Mouse (Mus musculus): Measurements from ENCODE around the gene Clec2g. TPM values are rescaled to one million over a fixed set of nuclear protein-coding genes. Genes with fewer than 3 reads are reported as not detected.
"Not testable (repeated sequence)": the region's sequence is repeated elsewhere in the genome, so short reads cannot be mapped to it uniquely, and the experiment has no call there.

Gene Clec2g
- polyA plus RNA-seq, 1 experiment, result not detected

DNA sequence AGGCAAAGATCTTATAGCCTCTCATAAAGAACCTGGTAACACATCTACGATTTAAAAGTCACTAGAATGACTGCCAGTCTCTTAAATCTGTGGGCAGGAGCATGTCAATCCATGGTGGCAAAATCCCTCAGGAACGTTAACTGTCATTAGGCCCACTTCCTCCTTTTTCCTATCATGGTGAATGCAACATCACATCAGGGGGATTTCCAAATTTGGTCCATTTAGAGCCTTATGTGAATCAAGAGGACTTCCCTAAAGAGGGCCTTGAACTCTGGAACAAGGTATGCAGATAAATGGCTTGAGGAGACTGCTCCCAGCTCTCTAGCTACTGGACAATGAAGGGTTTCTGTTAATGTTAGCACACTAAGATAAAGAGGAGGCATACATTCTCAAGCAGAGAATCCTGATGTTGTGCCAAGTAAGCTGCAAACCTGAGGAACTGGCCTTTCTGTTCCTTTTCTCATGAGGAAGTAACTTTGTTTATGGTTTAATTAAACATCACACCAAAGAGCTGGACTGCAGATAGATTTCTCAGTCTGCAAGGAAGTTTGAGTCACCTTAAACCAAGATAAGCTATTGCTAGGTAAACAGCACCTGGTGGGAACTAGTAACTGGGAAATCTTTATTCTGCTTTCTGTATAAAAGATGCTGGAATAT is 20.5 kb upstream of the Clec2g start:
- no peak for TF ChIP-seq POLR2A (IDR thresholded peaks at IDR 0.05; ENCODE audit: low read depth, low read length)
- WGBS, result 76% methylated on average over 2 of the region's 2 CpGs
- Histone ChIP-seq H3K36me3 (ENCODE audit: control insufficient read depth, insufficient read depth, low read length) (no peaks in the 10 kb centered on the region), H3K4me3 (ENCODE audit: insufficient read depth, low read depth, low read length) (no peak overlapping the region), H3K27me3 (replicated peaks; ENCODE audit: control insufficient read depth, insufficient read depth, low read length) (no peaks in the 10 kb centered on the region), H3K27ac (ENCODE audit: insufficient read depth, low read depth, low read length) (no peak overlapping the region), H3K4me1 (ENCODE audit: control insufficient read depth, insufficient read depth, low read length) (no peaks in the 10 kb centered on the region)
- DNase-seq, result no peak

DNA sequence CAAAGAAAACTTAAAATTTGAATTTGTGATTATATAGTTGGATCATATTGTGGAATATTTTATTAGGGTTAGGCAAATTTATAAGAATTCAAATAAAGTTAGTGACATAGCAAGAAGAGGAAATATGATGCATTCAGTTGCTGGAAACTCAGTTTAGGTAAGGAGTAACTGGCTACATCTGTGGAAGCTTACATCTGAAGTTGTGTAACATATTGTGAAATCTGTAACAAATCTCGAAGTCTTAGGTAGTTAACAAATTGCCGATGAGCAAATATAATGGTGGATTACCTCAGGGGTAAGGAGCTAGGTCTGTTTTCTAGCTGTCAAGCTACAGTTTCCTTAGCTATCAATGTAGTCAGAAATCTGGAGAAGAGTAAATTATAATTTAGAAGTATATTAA is 16.9 kb upstream of the Clec2g start:
- Histone ChIP-seq H3K4me1 (ENCODE audit: control insufficient read depth, insufficient read depth, low read length) (no peaks in the 10 kb centered on the region), H3K36me3 (ENCODE audit: control insufficient read depth, insufficient read depth, low read length) (no peaks in the 10 kb centered on the region), H3K27ac (ENCODE audit: insufficient read depth, low read depth, low read length) (no peak overlapping the region), H3K4me3 (ENCODE audit: insufficient read depth, low read depth, low read length) (no peak overlapping the region), H3K27me3 (replicated peaks; ENCODE audit: control insufficient read depth, insufficient read depth, low read length) (no peaks in the 10 kb centered on the region)
- DNase-seq, result no peak
- 83% methylated on average over 2 of the region's 2 CpGs for WGBS
- TF ChIP-seq POLR2A (IDR thresholded peaks at IDR 0.05; ENCODE audit: low read depth, low read length) (no peak), CTCF (conservative IDR thresholded peaks at IDR 0.05; ENCODE audit: insufficient read depth, insufficient read length, low read depth, low read length) (no peak)

DNA sequence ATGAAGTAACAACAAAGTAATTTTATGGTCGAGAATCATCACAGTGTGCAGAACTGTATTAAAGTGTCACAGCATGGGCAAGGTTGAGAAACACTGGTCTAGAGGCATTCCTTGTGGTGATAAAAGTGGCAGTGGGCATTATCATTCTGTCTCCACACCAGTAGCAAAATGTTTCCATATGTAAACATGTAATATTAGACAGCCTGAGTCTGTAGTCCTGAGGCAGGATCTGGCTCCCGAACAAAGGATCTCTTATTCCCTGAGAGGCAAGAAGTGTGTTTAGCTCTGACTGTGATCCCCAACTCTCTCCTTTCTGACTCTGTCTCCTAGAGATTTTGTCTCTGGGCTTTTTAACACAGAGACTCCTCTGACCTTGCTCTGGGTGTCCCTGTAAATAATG is 1.1 kb upstream of the Clec2g start:
- Histone ChIP-seq H3K4me1 (ENCODE audit: control insufficient read depth, insufficient read depth, low read length) (no peaks in the 10 kb centered on the region), H3K4me3 (ENCODE audit: insufficient read depth, low read depth, low read length) (no peak overlapping the region), H3K27ac (ENCODE audit: insufficient read depth, low read depth, low read length) (no peak overlapping the region), H3K36me3 (ENCODE audit: control insufficient read depth, insufficient read depth, low read length) (no peaks in the 10 kb centered on the region), H3K27me3 (replicated peaks; ENCODE audit: control insufficient read depth, insufficient read depth, low read length) (no peaks in the 10 kb centered on the region; the same call in 1 of the 2 replicates)
- no peak for DNase-seq
- TF ChIP-seq CTCF (conservative IDR thresholded peaks at IDR 0.05; ENCODE audit: insufficient read depth, insufficient read length, low read depth, low read length) (no peak), POLR2A (IDR thresholded peaks at IDR 0.05; ENCODE audit: low read depth, low read length) (no peak)
- 76% methylated on average over 2 of the region's 2 CpGs for WGBS

DNA sequence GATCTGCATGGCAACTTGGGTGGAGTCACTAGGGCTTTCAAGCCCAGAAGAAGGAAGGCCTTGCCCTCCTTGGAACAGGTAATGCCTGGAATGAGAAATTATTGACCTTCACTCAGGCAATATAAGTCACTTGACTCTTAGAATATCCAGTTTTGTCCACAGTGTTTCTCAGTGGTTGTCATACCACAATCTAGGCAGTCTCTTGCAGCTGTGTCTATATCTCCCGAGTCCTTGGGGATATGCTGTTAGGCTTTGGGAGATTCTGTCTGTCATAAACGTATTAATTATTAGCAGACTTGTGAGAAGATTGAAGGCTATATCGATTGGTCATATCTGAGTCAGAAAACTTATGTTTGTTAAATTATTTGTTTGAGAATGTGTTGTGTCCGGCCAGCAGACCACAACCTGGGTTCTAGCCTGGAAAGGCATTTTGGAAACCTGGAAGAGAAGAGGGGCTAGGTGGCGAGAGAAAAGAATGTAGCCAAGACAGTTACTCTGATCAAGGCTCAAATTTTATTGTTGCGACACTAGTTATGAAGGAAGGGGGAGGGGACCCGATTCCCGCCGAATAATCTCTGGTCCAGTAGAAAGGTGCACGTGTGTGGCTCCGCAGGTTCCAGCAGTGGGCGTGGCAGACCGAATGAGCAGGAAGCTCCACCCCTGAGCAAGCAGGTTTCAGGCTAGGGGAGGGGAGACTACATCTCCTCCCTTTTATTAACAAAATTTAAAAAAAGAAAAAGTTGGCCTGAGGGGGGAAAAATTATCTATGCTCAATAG is 1.9 kb downstream of the Clec2g start:
- not testable (repeated sequence) for DNase-seq; H3K27me3 ChIP-seq (replicated peaks; ENCODE audit: control insufficient read depth, insufficient read depth, low read length); H3K4me1 ChIP-seq (ENCODE audit: control insufficient read depth, insufficient read depth, low read length); H3K36me3 ChIP-seq (ENCODE audit: control insufficient read depth, insufficient read depth, low read length); H3K4me3 ChIP-seq (ENCODE audit: insufficient read depth, low read depth, low read length); H3K27ac ChIP-seq (ENCODE audit: insufficient read depth, low read depth, low read length)
- WGBS, result 92% methylated on average over 5 of the region's 13 CpGs

DNA sequence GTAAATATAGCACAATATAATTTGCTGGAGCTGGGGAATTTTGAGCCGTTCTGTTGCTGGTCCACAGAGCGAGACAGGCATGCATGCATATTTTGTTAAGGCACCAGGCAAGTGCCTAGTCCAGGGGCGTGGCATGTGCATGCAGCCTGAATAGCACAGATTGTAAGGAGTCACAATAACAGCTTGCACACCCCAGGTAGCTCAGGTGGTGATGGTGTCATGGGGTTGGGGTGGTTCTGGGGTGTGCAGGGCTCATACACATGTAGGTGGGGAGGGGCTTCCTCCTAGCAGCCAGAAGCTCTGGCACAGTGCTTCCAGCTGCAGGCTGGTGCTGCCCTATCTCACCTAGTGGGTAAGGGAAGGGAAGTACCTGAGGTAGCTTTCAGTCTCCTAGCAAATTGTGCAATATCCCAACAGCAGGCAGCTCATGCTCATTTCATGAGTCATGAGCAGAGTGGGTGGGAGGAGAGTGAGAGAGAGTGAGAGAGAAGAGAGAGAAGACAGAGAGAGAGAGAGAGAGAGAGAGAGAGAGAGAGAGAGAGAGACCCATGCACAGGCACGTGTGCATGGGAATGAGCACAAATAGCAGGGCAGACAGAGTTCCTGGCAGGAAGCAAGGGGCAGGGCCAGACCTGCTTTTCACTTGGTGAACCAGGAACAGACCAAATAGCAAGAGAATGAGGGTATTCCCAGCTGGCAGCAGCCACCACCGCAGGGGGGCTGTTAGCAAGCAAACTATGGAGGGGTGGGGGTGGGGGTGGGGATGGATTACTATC is 7.7 kb downstream of the Clec2g start:
- no peaks in the 10 kb centered on the region for H3K27me3 ChIP-seq (replicated peaks; ENCODE audit: control insufficient read depth, insufficient read depth, low read length)
- H3K36me3 ChIP-seq (ENCODE audit: control insufficient read depth, insufficient read depth, low read length), result no peaks in the 10 kb centered on the region
- H3K4me1 ChIP-seq (ENCODE audit: control insufficient read depth, insufficient read depth, low read length), result no peaks in the 10 kb centered on the region
- TF ChIP-seq CTCF (conservative IDR thresholded peaks at IDR 0.05; ENCODE audit: insufficient read depth, insufficient read length, low read depth, low read length) (no peak), POLR2A (IDR thresholded peaks at IDR 0.05; ENCODE audit: low read depth, low read length) (no peak)
- no peak overlapping the region for H3K27ac ChIP-seq (ENCODE audit: insufficient read depth, low read depth, low read length)
- H3K4me3 ChIP-seq (ENCODE audit: insufficient read depth, low read depth, low read length), result no peak overlapping the region
- WGBS, result 81% methylated on average over 5 of the region's 5 CpGs
- no peak for DNase-seq

DNA sequence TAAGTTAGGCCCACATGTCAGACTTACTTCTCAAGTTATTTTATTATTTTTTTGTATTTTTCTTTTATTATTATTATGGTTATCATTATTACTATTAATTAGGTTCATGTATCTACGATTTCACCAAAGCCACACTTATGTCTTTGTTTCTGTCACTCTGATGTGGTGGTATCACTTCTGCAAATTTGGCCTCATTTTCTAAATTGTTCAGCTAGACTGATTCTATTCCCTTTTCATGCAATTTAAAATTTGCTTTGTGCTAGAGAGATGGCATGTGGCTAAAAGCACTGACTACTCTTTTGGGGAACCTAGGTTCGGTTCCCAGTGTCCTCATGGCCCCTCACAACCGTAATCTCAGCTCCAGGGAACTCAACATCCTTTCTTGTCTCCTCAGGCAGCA is 11.4 kb downstream of the Clec2g start:
- H3K36me3 ChIP-seq (ENCODE audit: control insufficient read depth, insufficient read depth, low read length), result no peaks in the 10 kb centered on the region
- no peak overlapping the region for H3K4me3 ChIP-seq (ENCODE audit: insufficient read depth, low read depth, low read length)
- no peak for DNase-seq
- WGBS, result 90% methylated on average over 3 of the region's 3 CpGs
- no peak for TF ChIP-seq CTCF (conservative IDR thresholded peaks at IDR 0.05; ENCODE audit: insufficient read depth, insufficient read length, low read depth, low read length)
- TF ChIP-seq POLR2A (IDR thresholded peaks at IDR 0.05; ENCODE audit: low read depth, low read length), result no peak
- no peak overlapping the region for H3K27ac ChIP-seq (ENCODE audit: insufficient read depth, low read depth, low read length)
- no peaks in the 10 kb centered on the region for H3K27me3 ChIP-seq (replicated peaks; ENCODE audit: control insufficient read depth, insufficient read depth, low read length)
- no peaks in the 10 kb centered on the region for H3K4me1 ChIP-seq (ENCODE audit: control insufficient read depth, insufficient read depth, low read length)

DNA sequence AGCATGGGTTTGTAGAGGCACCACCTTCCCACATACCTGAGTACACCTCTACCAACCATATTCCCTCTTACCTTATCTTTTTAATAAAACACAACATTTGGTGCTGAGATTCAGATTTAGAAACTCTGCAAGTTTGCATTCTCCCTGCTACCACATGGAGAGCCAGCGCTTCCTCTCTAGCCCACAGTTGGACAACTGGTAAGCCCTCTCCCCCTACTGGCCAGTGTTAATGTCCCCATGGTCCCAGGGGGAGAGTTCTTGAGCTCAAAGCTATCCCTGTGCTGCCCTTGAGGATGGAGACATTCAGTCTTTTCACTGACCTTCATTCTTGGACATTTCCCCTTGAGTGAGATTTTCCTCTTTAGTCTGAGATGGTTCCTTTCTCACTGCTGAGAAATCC is 26.9 kb downstream of the Clec2g start:
- H3K36me3 ChIP-seq (ENCODE audit: control insufficient read depth, insufficient read depth, low read length), result no peaks in the 10 kb centered on the region
- H3K4me3 ChIP-seq (ENCODE audit: insufficient read depth, low read depth, low read length), result no peak overlapping the region
- TF ChIP-seq POLR2A (IDR thresholded peaks at IDR 0.05; ENCODE audit: low read depth, low read length) (no peak), CTCF (conservative IDR thresholded peaks at IDR 0.05; ENCODE audit: insufficient read depth, insufficient read length, low read depth, low read length) (no peak)
- no peaks in the 10 kb centered on the region for H3K4me1 ChIP-seq (ENCODE audit: control insufficient read depth, insufficient read depth, low read length)
- 97% methylated on average over 1 of the region's 1 CpGs for WGBS
- DNase-seq, result no peak
- H3K27ac ChIP-seq (ENCODE audit: insufficient read depth, low read depth, low read length), result no peak overlapping the region
- no peaks in the 10 kb centered on the region for H3K27me3 ChIP-seq (replicated peaks; ENCODE audit: control insufficient read depth, insufficient read depth, low read length)

DNA sequence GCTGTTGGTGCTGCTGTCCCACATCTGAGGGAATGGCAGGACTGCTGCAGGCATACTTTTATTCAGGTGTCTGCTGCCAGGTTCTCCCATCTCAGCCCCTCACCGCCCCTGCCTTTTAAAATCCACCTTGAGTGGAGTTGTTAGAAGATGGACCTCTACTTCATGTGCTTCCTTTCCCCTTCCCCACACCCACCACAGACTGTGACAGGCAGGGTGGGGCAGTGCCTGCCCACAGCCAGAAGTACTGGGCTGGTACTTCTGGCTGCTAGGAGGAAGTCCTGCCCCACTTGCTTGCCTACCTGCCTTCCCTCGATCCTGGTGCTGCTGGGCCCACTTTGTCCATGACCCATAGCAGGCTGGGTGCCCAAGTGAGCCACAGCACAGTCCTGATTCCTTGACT is 27.9 kb downstream of the Clec2g start:
- DNase-seq; H3K27me3 ChIP-seq (replicated peaks; ENCODE audit: control insufficient read depth, insufficient read depth, low read length); H3K27ac ChIP-seq (ENCODE audit: insufficient read depth, low read depth, low read length); H3K4me1 ChIP-seq (ENCODE audit: control insufficient read depth, insufficient read depth, low read length); H3K36me3 ChIP-seq (ENCODE audit: control insufficient read depth, insufficient read depth, low read length); H3K4me3 ChIP-seq (ENCODE audit: insufficient read depth, low read depth, low read length): not testable (repeated sequence)
- WGBS, result 88% methylated on average over 2 of the region's 2 CpGs
